Mouse (Mus musculus) gastrocnemius, adult 2 months (tissue): Measurements from ENCODE around the gene Oaz2. TPM values are rescaled to one million over a fixed set of nuclear protein-coding genes. Genes with fewer than 3 reads are reported as not detected.
"Not testable (repeated sequence)": the region's sequence is repeated elsewhere in the genome, so short reads cannot be mapped to it uniquely, and the experiment has no call there.

Source experiments
- DNase-seq: peaks from one replicate; pipeline ENCODE4 v3.0.0; 2022
- H3K27ac ChIP-seq: fragments of 200-600 bp; 2 replicates; pipeline ENCODE4 v1.8.1; 2022; ENCODE audit warnings: mild to moderate bottlenecking
- H3K4me3 ChIP-seq: fragments of 200-600 bp; 2 replicates; pipeline ENCODE4 v1.8.1; 2022; ENCODE audit warnings: mild to moderate bottlenecking, moderate library complexity
- CTCF ChIP-seq: fragments of 200-600 bp; IDR thresholded peaks from 2 replicates; pipeline ENCODE4 v1.8.1; 2022; ENCODE audit warnings: antibody characterized with exemption, mild to moderate bottlenecking, moderate library complexity
- intact Hi-C: fragments of 180-260 bp; cut with DNase I; formaldehyde crosslinking; loops from one replicate; pipeline ENCODE4 v1.15.1; 2025
- total RNA-seq, 2 experiments: library from RNA; stranded (reverse); gene quantifications; 2 replicates each; pipeline ENCODE4 v1.2.3; 2021

The Oaz2 gene
- total RNA-seq, 2 experiments from 2014 or later: 195 to 201 TPM

- intact Hi-C loops: no loop called here
- DNase-seq: no peak
- Histone ChIP-seq H3K27ac (peak overlapping the region; percentile 92), H3K4me3 (peak overlapping the region; percentile 8; the same call in 1 of the 2 replicates)
- no peak for TF ChIP-seq CTCF
These were observed 13.8 kb downstream of the Oaz2 start for GRCm38 (mm10) chr9:65681634-65681940.

- TF ChIP-seq CTCF: no peak
- Histone ChIP-seq H3K4me3 (no peak overlapping the region), H3K27ac (0 out of 2 replicates have a peak overlapping the region, but pooled peaks have one; percentile 20)
- intact Hi-C loops: loop anchor here (2.0 kb wide), 1 partner anchor 15 kb away; no protein-coding TSS in a partner anchor
- DNase-seq: no peak
These were observed 14.4 kb downstream of the Oaz2 start for GRCm38 (mm10) chr9:65682183-65682582.

DNA sequence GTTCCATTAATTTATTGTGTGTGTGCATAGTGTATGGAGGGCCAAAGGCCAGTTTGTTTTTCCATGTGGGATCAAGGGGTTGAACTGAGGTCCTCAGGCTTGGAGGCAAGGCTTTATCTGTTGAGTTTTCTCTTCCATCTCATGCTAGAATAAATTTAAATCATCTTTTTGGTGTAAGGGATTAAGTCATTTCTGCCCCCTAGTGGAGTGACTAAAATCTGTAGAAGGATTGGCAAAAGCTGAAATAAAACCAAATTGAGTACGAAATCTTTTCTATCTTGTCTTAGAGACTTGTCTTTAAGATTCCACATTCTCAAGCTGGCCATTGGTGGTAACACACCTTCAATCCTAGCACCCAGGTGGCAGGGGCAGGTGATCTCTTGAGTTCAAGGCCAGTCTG, 15.2 kb downstream of the Oaz2 start:
- no peak overlapping the region for H3K4me3 ChIP-seq
- DNase-seq: peak; percentile 7
- intact Hi-C loops: loop anchor here (2.0 kb wide), 1 partner anchor 16 kb away; no protein-coding TSS in a partner anchor
- TF ChIP-seq CTCF: peak; percentile 68
- peak overlapping the region; percentile 6; the same call in 1 of the 2 replicates for H3K27ac ChIP-seq

- Histone ChIP-seq H3K4me3 (no peak overlapping the region), H3K27ac (no peak overlapping the region)
- TF ChIP-seq CTCF: no peak
- intact Hi-C loops: no loop called here
- DNase-seq: no peak
These were observed 16.9 kb downstream of the Oaz2 start for GRCm38 (mm10) chr9:65684704-65685103.

- intact Hi-C loops, H3K4me3 ChIP-seq, DNase-seq: not testable (repeated sequence)
- peak overlapping the region; percentile 56; the same call in 1 of the 2 replicates for H3K27ac ChIP-seq
These were observed 22.1 kb downstream of the Oaz2 start for GRCm38 (mm10) chr9:65689869-65690268.

GRCm38 (mm10) chr9:65692466-65692865, 24.7 kb downstream of the Oaz2 start:
- no peak overlapping the region for H3K4me3 ChIP-seq
- intact Hi-C loops: no loop called here
- no peak for TF ChIP-seq CTCF
- no peak for DNase-seq
- peak overlapping the region; percentile 32; the same call in 1 of the 2 replicates for H3K27ac ChIP-seq

DNA sequence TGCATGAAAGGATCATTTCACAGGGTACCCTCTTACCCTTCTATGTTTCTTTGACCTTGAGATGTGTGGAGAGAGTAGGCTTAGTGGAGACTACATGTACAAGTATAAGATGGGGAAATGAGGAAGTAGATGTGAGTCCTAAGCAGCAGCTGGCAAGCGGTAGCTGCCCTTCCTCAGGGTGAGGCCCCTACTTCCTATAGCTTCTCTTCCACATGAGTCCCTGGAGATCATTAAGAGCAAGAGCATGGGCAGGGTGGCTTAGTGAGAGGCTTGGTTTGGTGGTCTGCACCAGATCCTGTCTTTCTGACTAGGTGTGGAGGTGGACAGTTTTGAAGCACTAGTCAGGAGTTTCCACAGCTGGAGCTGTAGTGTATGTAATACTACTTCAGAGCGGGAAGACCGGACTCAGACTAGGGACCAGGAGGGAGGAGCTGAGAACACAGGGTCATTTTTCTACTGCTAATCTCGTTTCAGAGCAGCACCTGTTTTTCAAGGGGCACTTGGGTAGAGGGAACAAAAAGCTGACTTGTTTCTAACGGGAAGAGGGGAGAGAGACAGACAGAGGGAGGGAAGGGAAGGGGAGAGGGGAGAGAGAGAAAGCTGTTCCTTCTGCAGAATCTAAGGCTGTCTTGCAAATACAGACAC, 25.3 kb downstream of the Oaz2 start:
- TF ChIP-seq CTCF: no peak
- no peak for DNase-seq
- H3K4me3 ChIP-seq: no peak overlapping the region
- H3K27ac ChIP-seq: peak overlapping the region; percentile 31; the same call in 1 of the 2 replicates
- intact Hi-C loops: no loop called here

DNA sequence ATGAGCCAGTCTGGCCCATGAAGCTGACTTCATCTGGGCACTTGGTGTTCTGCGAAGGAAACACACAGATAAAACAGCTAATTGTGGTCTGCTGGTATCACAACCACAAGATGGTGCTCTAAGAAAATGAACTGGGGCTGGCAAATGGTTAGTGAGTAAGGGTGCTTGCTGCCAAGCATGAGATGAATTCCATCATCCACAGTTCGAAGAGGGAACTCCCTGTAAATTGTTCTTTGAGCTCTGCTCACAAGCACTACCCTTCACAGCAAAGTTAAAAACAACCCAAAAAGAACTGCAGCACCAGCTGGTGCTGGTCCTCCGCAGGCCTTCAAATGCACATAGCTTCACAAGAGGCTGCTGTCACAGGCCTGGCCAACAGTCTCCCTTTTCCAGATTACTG, 27.8 kb downstream of the Oaz2 start:
- TF ChIP-seq CTCF: peak; percentile 72
- Histone ChIP-seq H3K27ac (peak overlapping the region; percentile 20; the same call in 1 of the 2 replicates), H3K4me3 (no peak overlapping the region)
- peak; percentile 40 for DNase-seq
- intact Hi-C loops: loop anchor here (2.0 to 5.0 kb wide), 2 partner anchors 133 to 152 kb away; no protein-coding TSS in a partner anchor

GRCm38 (mm10) chr9:65696337-65696736, 28.5 kb downstream of the Oaz2 start:
- peak; percentile 32 for DNase-seq
- TF ChIP-seq CTCF: no peak
- Histone ChIP-seq H3K27ac (peak overlapping the region; percentile 20; the same call in 1 of the 2 replicates), H3K4me3 (no peak overlapping the region)
- intact Hi-C loops: loop anchor here (5.0 kb wide), 1 partner anchor 151 kb away; no protein-coding TSS in a partner anchor

GRCm38 (mm10) chr9:65697356-65697755, 29.6 kb downstream of the Oaz2 start:
- TF ChIP-seq CTCF: no peak
- Histone ChIP-seq H3K4me3 (no peak overlapping the region), H3K27ac (peak overlapping the region; percentile 32; the same call in 1 of the 2 replicates)
- no peak for DNase-seq
- intact Hi-C loops: loop anchor here (5.0 kb wide), 1 partner anchor 150 kb away; no protein-coding TSS in a partner anchor

DNA sequence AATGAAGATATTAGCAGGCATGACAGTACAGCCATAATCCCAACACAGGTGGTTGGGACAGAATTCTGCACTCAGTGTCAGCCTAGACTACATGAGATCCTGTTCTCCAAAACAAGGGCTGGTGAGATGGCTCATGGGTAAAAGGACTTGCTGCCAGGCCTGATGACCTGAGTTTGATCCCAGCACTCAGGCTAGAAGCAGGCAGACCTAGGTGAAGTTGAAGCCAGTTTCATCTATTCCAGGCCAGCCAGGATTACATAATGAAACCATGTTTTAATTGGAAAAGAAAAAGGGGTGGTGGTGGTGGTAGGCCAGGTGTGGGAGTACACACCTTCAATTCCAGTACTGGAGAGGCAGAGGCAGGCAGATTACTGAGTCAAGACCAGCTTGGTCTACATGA, 30.2 kb downstream of the Oaz2 start:
- no peak for DNase-seq
- intact Hi-C loops: loop anchor here (5.0 kb wide), 1 partner anchor 149 kb away; no protein-coding TSS in a partner anchor
- TF ChIP-seq CTCF: no peak
- Histone ChIP-seq H3K27ac (peak overlapping the region; percentile 32; the same call in 1 of the 2 replicates), H3K4me3 (no peak overlapping the region)

DNA sequence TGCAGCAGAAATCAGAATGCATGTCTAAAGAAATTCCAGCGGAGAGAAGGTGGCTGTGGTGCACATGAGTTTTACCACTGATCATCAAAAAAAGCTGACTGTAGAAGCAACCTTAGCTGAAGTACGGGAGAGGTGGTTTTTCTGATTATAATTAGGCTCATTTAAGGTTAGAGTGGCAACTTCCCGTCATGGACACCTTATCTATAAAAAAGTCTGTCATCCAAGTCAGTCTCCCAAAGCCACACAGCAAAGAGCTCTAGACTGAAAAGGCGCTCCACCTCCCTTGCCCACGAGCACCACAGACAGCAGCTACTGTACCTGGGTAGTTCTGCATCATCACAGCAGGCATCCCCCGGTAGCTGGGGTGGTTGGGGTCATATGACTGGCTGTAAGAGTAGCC, 32.7 kb downstream of the Oaz2 start:
- TF ChIP-seq CTCF: no peak
- Histone ChIP-seq H3K27ac (no peak overlapping the region), H3K4me3 (no peak overlapping the region)
- intact Hi-C loops: no loop called here
- DNase-seq: no peak

DNA sequence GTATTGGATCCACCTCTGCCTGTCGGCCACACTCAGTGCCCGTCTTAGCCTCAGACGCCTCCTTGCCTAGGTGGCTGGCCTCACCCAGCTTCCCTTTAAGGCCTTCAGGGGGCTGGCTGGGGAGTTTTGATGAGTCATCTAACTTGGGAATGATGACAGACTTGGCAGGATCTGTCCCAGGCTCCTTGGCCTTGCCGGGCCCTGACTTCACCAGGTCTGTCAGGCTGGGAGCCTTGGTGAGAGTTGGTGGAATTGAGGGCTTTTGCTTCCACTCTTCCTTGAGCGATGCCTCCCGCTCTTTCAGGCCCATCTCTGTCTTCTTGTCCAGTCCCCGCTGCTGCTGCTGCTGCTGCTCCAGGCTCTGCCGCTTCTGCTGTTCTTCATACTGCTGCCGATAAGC, 34.5 kb downstream of the Oaz2 start:
- TF ChIP-seq CTCF: no peak
- intact Hi-C loops: no loop called here
- H3K4me3 ChIP-seq: no peak overlapping the region
- DNase-seq: peak; percentile 48
- H3K27ac ChIP-seq: peak overlapping the region; percentile 28; the same call in 1 of the 2 replicates
